Mouse (Mus musculus) cortical plate, adult 2 months (tissue): ENCODE measurements around the gene Cfap100.

ENCODE experiments used
- CTCF ChIP-seq: fragments of 200-500 bp; IDR thresholded peaks from 2 replicates; pipeline ENCODE4 v1.5.1; 2011; ENCODE audit warnings: mild to moderate bottlenecking, control low read depth, low read length; ENCODE audit not compliant: insufficient read depth; ENCODE audit errors: extremely low read depth
- POLR2A ChIP-seq: fragments of 200-500 bp; IDR thresholded peaks from 2 replicates; pipeline ENCODE4 v1.6.1; 2011; ENCODE audit warnings: mild to moderate bottlenecking, low read length, control low read depth; ENCODE audit not compliant: insufficient read depth; ENCODE audit errors: extremely low read depth

GRCm38 (mm10) chr6:90461771-90462170, 33.2 kb upstream of the Cfap100 start:
- TF ChIP-seq CTCF, result no peak
- TF ChIP-seq POLR2A, result no peak
